Mouse (Mus musculus) fat pad, adult 2 months (tissue): ENCODE measurements around the gene Prkar1a.
A peak's percentile ranks its signal among the peaks of the same experiment; 100 is the strongest.
"Not testable (repeated sequence)": the region's sequence is repeated elsewhere in the genome, so short reads cannot be mapped to it uniquely, and the experiment has no call there.

Experiments used
- DNase-seq: peaks from one replicate; pipeline ENCODE4 v3.0.0-alpha.2; 2011; ENCODE audit warnings: low read depth, low spot score; ENCODE audit errors: extremely low read depth

Prkar1a gene

GRCm38 (mm10) chr11:109649206-109649605, at the start of gene Prkar1a:
Prkar1a (plus strand) TSS chr11:109649405.
- DNase-seq: no peak

GRCm38 (mm10) chr11:109607600-109607999, 41.6 kb upstream of the Prkar1a start:
- DNase-seq: no peak

- peak; percentile 31 for DNase-seq
These were observed 40.1 kb upstream of the Prkar1a start for GRCm38 (mm10) chr11:109608976-109609625.

- no peak for DNase-seq
These were observed 39.0 kb upstream of the Prkar1a start for GRCm38 (mm10) chr11:109610046-109610794.

- DNase-seq: no peak
These were observed 38.4 kb upstream of the Prkar1a start for GRCm38 (mm10) chr11:109610795-109611302.

GRCm38 (mm10) chr11:109611303-109612149, 37.7 kb upstream of the Prkar1a start, which contains the start of gene Wipi1:
Wipi1 (minus strand) TSS chr11:109611967.
- peak; percentile 83 for DNase-seq

- no peak for DNase-seq
These were observed 36.2 kb upstream of the Prkar1a start for GRCm38 (mm10) chr11:109612871-109613529.

GRCm38 (mm10) chr11:109615286-109615685, 33.9 kb upstream of the Prkar1a start:
- DNase-seq: no peak

GRCm38 (mm10) chr11:109616352-109616751, 32.9 kb upstream of the Prkar1a start:
- DNase-seq: no peak

GRCm38 (mm10) chr11:109616766-109617165, 32.4 kb upstream of the Prkar1a start:
- DNase-seq: no peak

- not testable (repeated sequence) for DNase-seq
These were observed 30.1 kb upstream of the Prkar1a start for GRCm38 (mm10) chr11:109619055-109619454.

GRCm38 (mm10) chr11:109620356-109620755, 28.8 kb upstream of the Prkar1a start:
- DNase-seq: no peak

GRCm38 (mm10) chr11:109621183-109621582, 28.0 kb upstream of the Prkar1a start:
- no peak for DNase-seq

GRCm38 (mm10) chr11:109622518-109623037, 26.6 kb upstream of the Prkar1a start:
- DNase-seq: no peak

- no peak for DNase-seq
These were observed 26.0 kb upstream of the Prkar1a start for GRCm38 (mm10) chr11:109623238-109623637.

- DNase-seq: no peak
These were observed 21.6 kb upstream of the Prkar1a start for GRCm38 (mm10) chr11:109627648-109628047.

GRCm38 (mm10) chr11:109628099-109628498, 21.1 kb upstream of the Prkar1a start:
- DNase-seq: no peak

- DNase-seq: no peak
These were observed 20.1 kb upstream of the Prkar1a start for GRCm38 (mm10) chr11:109629021-109629521.

- no peak for DNase-seq
These were observed 14.3 kb upstream of the Prkar1a start for GRCm38 (mm10) chr11:109634928-109635327.

- DNase-seq: no peak
These were observed 13.3 kb upstream of the Prkar1a start for GRCm38 (mm10) chr11:109635871-109636395.
